Mouse (Mus musculus) retina, embryonic 14.5 days (tissue): Measurements from ENCODE around the gene Fgfr2.
"Not testable (repeated sequence)": the region's sequence is repeated elsewhere in the genome, so short reads cannot be mapped to it uniquely, and the experiment has no call there.

Experiments used
- DNase-seq: peaks from one replicate; pipeline ENCODE4 v3.0.0-alpha.2; 2015; ENCODE audit warnings: low spot score

Gene Fgfr2

GRCm38 (mm10) chr7:130555597-130555996 lies 2567.6 kb downstream of the Fgfr2 start:
- DNase-seq: no peak

- peak; percentile 26 for DNase-seq
These were observed 2569.8 kb downstream of the Fgfr2 start for GRCm38 (mm10) chr7:130553321-130553720.

GRCm38 (mm10) chr7:130552780-130553179 lies 2570.4 kb downstream of the Fgfr2 start:
- peak; percentile 63 for DNase-seq

- no peak for DNase-seq
These were observed 2575.4 kb downstream of the Fgfr2 start for GRCm38 (mm10) chr7:130547635-130548175.

GRCm38 (mm10) chr7:130546791-130547484 lies 2576.2 kb downstream of the Fgfr2 start:
- DNase-seq: peak; percentile 94

- peak; percentile 14 for DNase-seq
These were observed 2576.7 kb downstream of the Fgfr2 start for GRCm38 (mm10) chr7:130546421-130546790.

DNA sequence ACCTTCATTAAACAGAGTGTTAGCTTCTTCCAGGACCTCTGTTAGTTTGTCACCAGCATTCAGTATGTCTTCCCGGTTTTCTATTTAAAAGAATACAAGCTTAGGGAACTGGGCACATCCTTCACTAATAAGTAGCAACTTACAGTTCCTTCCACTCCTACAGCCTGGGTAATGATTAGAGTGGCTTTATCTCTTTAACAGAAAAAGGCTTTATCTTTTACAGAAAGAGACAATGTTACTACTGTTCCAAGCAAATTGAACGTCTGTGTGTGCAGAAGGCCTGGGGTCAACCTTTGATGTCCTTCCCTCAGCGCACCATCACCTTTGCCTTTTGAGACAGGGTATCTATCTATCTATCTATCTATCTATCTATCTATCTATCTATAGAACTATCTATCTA lies 2577.3 kb downstream of the Fgfr2 start:
- DNase-seq: no peak

DNA sequence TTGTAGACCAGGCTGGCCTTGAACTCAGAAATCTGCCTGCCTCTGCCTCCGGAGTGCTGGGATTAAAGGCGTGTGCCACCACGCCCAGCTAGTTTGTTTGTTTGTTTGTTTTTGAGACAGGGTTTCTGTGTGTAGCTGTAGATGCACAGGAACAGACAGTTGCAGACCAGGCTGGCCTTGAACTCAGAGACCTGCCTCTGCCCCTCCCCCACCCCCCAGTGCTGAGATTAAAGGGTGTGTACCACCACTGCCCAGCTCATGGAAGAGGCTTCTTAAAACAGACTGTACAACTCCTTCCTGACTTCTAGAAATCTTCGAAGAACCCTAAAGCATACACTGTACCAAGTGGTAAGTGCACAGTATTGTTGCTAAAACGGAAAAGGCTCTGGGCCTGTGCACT lies 2577.7 kb downstream of the Fgfr2 start:
- DNase-seq: no peak

DNA sequence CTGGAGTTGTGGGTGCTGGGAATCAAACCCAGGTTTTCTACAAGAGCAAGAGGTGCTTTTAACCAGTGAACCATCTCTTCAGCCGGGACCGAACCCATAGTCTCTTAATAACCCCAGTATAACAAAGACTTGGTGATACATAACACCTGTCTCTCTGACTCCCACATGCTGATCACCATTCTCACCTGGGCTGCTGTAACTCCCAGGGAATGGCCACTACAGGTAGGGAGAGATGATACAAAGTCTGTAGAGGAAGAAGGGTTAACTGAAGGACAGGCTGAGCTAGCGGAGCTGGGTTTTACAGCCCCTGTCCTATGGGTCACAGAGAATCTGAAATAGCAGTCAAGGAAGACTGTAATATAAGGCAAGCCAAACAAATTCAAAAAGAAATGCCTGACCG lies 2580.0 kb downstream of the Fgfr2 start:
- no peak for DNase-seq

- no peak for DNase-seq
These were observed 2583.0 kb downstream of the Fgfr2 start for GRCm38 (mm10) chr7:130540176-130540575.

GRCm38 (mm10) chr7:130537068-130537467 lies 2586.1 kb downstream of the Fgfr2 start:
- DNase-seq: no peak

- DNase-seq: no peak
These were observed 2588.0 kb downstream of the Fgfr2 start for GRCm38 (mm10) chr7:130535174-130535573.

- DNase-seq: peak; percentile 92
These were observed 2589.6 kb downstream of the Fgfr2 start for GRCm38 (mm10) chr7:130533316-130534260.

DNA sequence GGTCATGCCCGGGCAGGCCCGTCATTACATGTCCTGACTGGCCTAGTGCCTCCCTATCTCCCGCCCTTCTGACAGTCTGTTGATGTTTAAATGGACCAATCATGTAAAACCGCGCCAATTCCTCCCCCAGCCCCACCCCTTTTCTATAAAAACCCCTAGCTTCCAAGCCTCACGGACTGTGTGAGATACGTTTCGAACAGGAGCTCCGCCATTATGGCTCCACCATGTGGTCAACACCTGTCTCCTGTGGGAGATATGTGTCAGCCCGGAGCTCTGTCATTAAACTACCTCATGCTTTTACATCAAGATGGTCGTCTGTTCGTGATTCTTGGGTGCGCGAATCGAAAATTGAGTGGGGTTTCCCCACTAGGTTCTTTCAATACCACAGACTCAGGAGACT lies 2592.0 kb downstream of the Fgfr2 start:
- DNase-seq: not testable (repeated sequence)

- no peak for DNase-seq
These were observed 2595.8 kb downstream of the Fgfr2 start for GRCm38 (mm10) chr7:130527306-130527705.

DNA sequence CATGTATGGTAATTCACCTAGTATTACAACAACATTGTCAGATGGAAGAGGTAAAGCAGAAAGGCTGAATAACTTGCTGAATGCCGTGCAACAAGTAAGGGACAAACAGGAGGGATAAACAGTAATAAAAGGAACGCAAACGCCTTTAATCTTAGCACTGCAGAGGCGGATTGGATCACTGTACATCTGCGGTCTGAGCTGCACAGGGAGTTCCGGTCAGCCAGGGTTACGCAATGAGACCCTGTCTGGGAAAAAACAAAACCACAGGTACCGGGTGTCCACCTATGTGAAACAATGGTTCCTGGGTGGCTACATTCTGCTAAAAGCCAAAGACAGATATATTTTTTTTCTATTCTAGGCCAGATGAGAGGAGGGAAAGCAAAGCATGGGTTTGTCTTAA lies 2599.7 kb downstream of the Fgfr2 start:
- DNase-seq: no peak

DNA sequence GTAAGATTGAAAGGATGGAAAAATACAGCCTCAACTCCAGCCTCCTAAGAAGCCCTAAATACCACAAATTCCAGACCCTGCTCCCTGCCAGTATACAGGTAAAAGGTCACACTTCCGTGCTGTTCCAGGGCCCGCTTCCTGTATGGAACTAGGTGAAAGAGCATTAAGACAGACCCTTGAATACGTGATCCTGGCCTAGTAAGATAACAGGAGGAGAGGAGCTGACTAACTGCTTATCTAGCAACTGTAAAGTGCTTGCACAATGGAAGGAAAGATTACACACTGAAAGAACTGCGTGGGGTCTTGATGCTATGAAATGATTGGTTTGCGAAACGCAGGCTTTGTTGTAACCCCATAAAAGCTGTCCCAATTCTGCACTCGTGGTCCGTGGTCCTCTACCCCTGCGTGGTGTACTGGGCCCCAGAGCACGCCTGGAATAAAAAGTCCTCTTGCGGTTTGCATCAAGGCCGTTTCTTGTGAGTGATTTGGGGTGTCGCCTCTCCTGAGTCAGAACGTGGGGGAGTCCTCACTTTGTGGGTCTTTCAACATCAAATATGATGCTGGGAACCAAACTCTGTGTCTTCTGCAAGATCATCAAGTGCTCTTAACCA lies 2602.2 kb downstream of the Fgfr2 start:
- DNase-seq: no peak

DNA sequence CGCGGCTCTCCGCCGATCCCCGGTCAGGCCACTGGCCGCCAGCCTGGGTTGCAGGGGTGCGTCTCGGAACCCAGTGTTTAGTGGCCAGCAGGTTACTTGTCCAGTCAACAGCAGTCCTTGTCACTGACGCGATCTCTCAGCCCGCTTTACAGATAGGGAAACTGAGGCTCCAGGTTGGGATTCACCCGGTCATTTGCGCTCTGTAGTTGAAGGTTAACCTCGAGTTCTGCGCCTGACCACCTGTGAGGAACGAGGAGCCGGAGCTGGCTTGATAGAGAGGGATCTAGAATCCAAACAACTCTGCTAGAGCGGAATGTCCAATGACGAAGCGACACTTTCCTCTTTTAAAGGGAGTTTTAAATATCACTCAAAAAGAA lies 2603.1 kb downstream of the Fgfr2 start, which contains the start of gene Ate1:
Gene Ate1, minus strand, starts transcription at position 321 of the 377 bp plus-strand sequence.
- no peak for DNase-seq

- DNase-seq: peak; percentile 99
These were observed 2603.8 kb downstream of the Fgfr2 start for GRCm38 (mm10) chr7:130519096-130520048.

DNA sequence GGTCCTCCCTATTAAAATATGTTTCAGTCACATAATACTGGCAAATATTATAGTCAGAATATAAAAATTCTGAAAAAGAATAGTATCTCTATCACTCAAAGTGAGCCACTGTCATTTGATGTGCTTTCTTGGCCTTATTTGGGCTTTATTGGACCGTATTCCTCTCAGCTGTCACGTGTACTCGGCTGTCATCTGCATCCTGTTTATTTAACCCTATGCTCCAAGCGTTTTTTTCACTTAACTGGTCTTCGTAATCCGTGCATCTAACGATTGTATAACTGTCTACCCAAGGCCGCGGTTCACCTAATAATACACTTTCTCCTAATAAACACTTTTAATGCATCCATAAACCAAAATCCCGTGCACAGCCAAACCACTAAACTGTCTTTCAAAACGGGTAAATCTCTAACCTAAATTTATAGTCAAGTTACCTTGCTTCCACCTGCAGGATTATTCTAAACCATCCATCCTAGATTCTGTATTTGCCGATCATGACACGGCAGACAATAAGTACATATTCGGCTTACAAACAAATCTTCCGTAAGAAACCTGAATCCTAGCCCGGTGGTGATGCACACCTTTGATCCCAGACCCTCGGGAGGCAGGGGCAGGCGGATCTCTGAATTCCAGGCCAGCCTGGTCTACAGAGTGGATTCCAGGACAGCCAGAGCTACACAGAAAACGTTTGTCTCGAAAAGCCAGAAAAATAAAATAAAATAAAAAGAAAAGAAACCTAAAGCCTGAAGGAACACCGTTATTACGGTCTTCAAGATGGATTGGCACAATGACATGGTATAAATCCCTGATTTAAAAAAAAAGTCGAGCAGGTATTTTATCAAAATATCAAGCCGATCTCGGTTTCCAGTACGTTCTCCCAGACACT lies 2604.7 kb downstream of the Fgfr2 start:
- no peak for DNase-seq
